Mouse (Mus musculus) brown adipose tissue, adult 24 weeks (tissue): ENCODE results near the gene Ywhaq. TPM values are rescaled to one million over a fixed set of nuclear protein-coding genes. Genes with fewer than 3 reads are reported as not detected.
A peak's percentile ranks its signal among the peaks of the same experiment; 100 is the strongest.

ENCODE experiments used
- H3K27ac ChIP-seq: fragments of 200-500 bp; replicated peaks from 2 replicates; pipeline ENCODE4 v1.5.1; 2012; ENCODE audit warnings: low read depth, mild to moderate bottlenecking, low read length
- H3K4me1 ChIP-seq: fragments of 200-500 bp; 2 replicates; pipeline ENCODE4 v1.6.1; 2012; ENCODE audit warnings: low read length, mixed read lengths; ENCODE audit not compliant: control insufficient read depth, insufficient read depth, insufficient read length
- H3K4me3 ChIP-seq: fragments of 200-500 bp; 2 replicates; pipeline ENCODE4 v1.5.1; 2012; ENCODE audit warnings: low read depth, mild to moderate bottlenecking, low read length, moderate library complexity; ENCODE audit not compliant: insufficient read depth
- polyA plus RNA-seq: library from polyadenylated mRNA; stranded (reverse); fragments of >200 nt; gene quantifications from 2 replicates; pipeline ENCODE4 v1.2.4, GENCODE M21; 2012; ENCODE audit not compliant: missing spikeins, insufficient read depth, insufficient read length

The Ywhaq gene
- polyA plus RNA-seq, 1 experiment, result 216 TPM

DNA sequence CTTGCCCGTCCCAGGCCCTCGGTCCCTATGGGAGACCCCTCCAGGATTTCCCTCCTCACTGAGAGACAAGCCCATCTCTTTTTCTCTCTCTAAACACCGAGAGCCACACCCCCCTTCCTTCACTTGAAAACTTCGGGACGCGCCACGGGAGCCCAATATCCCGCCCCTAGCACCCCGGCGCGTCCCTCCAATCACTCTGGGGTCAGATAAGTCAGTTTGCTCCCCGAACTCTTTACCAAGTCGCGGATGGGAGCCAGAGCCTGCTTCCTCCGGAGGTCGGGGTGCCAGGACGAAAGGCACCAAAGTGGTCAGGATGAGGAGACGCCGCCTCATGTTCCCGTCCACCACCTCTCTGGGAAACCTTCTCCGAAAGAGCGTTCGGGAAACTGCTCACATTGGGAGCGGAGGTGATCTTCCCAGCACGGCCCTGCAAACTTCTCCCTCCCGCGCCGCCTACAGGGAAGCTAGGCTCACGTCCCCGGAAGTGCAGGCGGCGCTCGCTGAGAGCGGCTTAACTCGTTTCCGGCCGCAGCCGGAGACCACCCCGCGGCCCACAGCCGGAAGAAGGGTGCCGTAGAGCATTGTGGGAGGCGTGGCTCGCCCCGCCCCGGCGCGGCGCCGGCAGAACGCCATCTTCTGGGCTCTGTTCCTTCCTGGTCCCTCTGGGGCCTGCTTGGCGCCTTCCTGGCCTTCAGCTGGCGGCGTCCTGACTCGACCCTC lies 44.2 kb downstream of the Ywhaq start, which contains the start of gene Adam17:
TSS of gene Adam17 (minus strand) at position 533 of the 720 bp plus-strand sequence.
- H3K4me3 ChIP-seq, result peak within 1 kb of the TSS; percentile 91
- H3K27ac ChIP-seq, result peak within 1 kb of the TSS; percentile 99
- H3K4me1 ChIP-seq, result no peaks in the 10 kb centered on the region; the same call in 1 of the 2 replicates

DNA sequence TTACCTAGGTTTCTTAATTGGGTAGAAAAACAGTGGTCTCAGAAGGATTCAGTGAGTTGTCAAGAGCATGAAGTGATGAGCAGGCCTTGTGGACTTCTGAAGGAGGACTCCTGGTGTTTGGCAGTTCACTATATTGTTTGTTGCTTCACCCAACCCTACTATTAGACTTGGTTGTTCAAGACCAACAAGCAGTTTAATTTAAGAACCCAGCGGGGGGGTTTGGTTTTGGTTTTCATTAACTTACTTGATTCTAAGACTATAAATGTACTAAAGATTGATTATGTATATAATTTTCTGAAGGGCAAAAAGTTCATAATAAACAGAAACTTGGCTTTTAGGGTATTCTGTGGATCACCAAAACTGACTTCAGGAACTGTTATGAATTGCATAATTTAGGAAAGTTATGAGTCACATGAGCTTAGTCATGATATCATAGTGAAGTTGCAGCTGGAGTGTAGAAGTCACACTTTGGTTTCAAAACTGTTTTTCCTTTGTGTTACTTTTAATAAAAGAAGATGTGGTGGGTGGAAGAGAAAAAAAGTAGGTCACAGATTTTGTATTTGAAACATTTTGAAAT lies 47.3 kb downstream of the Ywhaq start:
- peak overlapping the region; percentile 60 for H3K27ac ChIP-seq
- H3K4me3 ChIP-seq, result no peak overlapping the region
- no peaks in the 10 kb centered on the region; the same call in 1 of the 2 replicates for H3K4me1 ChIP-seq

DNA sequence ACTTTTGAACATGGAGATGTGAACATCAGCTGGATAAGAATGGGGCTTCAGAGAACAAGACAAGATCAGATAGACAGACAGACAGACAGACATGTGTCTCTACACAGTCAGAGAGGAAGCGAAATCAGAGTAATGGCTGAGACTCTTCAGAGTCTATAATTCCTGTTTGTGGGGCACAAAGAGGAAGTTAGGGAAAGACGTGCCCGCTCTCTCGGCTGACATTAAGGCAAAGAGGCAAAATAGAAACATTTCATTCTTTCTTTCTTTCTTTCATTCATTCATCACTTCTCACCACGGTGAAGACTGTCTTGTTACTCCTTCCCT lies 48.4 kb downstream of the Ywhaq start:
- no peak overlapping the region for H3K4me3 ChIP-seq
- 0 out of 2 replicates have a peak overlapping the region, but pooled peaks have one; percentile 8 for H3K27ac ChIP-seq
- no peaks in the 10 kb centered on the region; the same call in 1 of the 2 replicates for H3K4me1 ChIP-seq

DNA sequence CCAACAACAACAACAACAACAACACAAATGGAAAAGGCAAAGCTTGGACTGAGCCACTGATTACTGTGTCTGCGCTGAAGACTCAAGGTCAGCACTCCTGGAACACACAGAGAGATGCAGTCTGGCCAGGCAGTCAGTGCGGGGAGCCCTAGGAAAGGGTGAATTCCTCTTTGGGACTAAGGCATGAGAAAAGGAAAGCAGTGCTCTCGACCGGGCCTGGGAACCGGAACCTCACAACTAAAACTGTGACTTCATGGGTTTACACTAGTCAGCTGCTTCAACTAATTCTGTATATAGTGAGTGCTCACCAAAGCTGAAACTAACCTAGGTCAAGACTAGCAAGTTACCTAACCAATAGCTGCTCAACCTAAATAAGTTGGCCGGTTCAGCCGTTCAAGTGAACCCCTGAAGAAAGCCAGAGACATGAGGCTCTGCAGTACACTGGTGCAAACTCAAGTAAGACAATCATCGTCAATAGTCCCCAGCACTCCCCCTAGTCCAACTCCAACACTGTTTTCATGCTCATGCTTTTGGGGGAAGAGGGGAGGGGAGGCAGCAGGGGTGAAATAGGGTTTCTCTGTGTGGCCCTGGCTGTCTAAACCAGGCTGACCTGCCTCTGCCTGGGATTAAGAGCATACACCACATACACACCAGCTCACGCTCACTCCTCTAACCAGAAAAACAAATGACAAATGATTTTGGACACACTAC lies 48.9 kb downstream of the Ywhaq start:
- H3K27ac ChIP-seq, result peak overlapping the region; percentile 8; the same call in 1 of the 2 replicates
- no peak overlapping the region for H3K4me3 ChIP-seq
- H3K4me1 ChIP-seq, result no peaks in the 10 kb centered on the region; the same call in 1 of the 2 replicates

DNA sequence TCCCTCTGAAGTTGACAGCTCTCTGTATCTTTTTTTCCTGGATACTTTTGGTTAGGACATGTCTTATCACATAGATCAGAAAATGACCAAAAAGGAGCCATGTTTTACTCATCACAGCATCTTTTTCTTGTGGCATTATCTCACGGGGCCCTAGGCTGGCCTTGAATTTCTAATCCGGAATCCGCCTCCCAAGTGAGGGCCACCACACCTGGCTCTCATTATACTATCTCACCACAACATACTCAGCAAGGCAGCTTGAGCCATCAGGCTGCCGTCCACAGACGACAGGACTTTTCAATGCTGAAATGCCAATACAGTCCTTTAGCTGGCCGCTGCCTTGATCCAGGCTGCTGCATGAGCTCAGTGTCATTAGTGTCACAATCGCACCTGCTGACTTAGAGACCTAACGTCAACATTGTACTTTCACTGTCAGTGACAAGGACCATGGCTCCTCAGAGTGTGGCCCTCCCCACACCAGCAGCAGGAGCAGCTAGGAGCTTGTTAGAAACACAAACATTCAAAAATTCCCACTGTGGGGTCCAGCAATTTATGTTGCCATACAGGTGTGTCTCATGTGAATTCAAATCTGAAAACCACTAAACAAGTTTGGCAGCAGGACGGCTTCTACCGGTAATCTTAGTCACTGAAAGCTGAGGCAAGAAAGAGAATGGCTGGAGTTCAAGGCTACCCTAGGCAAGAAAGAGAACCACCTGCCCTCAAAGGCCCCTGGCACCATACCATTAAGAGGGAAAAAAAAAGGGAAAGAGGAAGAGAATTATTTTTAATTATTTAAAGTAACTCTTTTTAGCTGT lies 52.6 kb downstream of the Ywhaq start:
- no peak overlapping the region for H3K27ac ChIP-seq
- no peak overlapping the region for H3K4me3 ChIP-seq
- no peaks in the 10 kb centered on the region; the same call in 1 of the 2 replicates for H3K4me1 ChIP-seq

DNA sequence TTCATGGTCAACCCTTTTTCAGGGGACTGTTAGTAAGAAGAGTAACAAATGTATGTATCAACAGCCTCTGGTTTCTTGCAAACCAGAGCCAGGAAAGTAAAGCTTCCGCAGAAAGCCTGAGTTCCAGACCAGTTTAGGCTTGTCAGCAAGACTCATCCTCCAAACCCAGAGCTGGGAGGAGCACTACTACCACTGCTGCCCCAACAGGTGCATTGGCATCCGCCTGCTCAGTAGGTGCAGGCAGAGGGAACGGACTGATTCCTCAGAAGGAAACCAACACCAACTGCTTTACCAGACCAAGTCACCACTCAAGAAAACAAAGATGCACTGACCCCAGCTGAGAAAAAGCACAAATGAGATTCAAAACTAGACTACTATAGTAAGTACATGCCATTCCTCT lies 54.2 kb downstream of the Ywhaq start:
- Histone ChIP-seq H3K4me1 (no peaks in the 10 kb centered on the region), H3K4me3 (no peak overlapping the region), H3K27ac (no peak overlapping the region)

DNA sequence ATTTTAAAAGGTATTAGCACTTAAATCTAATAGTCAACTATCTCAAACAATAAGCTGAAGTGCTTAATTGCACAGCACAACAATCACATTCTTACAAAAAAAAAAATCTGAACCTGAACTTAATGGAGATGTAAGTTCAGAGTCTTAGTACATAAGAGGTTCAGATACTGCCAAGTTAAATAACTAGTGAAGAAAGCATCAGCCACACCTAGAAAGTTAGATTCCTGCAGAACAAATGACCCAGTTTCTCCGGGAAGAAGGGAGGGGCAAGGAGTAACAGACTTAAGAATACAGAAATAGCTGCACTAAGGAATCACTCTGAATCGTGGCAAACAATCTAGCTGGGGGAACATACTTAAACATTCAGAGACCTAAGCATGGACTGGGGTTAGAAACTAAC lies 54.8 kb downstream of the Ywhaq start:
- no peak overlapping the region for H3K4me3 ChIP-seq
- no peaks in the 10 kb centered on the region for H3K4me1 ChIP-seq
- no peak overlapping the region for H3K27ac ChIP-seq

DNA sequence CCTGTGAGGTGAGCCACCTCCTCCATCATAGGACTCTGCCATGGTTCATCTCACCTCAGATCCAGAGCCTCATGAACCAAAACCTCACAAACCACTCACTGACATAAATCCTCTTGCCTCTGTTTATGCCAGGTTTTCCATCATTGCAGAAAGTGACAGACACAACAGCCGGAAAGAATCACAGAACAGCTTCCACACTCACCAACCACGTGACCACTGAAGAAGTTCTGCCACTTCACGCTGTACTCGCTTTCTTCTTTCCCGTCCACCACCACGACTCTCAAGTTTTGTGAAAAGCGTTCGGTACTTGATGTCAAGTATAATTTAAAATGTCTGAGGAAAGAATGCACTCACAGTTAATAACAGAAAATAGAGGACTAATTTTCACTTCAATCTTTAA lies 63.8 kb downstream of the Ywhaq start:
- Histone ChIP-seq H3K4me1 (no peaks in the 10 kb centered on the region), H3K4me3 (no peak overlapping the region), H3K27ac (no peak overlapping the region)

DNA sequence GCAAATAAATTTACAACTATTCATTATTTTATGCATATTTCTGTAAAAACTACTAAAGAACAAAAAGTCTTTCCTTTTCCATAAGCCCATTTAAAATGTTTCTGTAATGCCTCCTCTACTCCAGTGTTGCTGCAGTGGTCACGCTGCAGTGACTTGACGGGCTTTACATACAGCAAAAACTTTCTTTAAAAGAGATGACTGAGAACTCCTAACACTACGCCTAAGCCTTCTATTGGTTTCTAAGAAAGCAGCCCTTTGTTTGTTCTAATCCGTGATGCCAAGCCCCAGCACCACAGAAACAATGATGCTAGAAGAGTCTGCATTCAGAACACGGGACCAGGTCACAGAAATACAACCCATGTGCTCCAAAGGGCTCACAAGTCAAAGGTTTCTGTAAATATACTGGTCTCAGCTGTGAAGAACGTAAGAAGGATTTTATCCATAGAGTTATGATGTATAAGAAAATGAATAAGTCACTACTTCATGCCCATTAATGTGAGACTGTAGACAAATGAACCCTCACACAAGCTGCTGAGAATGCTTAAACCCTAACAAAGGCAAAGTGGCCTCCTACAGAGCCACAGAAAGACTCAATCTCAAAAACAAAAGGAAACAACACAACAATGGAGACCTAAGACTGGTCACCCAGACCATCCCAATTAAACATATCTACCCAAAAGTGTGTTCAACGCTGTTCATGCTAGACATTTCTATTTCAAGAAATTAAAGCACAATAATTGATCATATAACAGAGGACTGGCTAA lies 67.1 kb downstream of the Ywhaq start:
- Histone ChIP-seq H3K4me3 (no peak overlapping the region), H3K4me1 (no peaks in the 10 kb centered on the region), H3K27ac (no peak overlapping the region)

DNA sequence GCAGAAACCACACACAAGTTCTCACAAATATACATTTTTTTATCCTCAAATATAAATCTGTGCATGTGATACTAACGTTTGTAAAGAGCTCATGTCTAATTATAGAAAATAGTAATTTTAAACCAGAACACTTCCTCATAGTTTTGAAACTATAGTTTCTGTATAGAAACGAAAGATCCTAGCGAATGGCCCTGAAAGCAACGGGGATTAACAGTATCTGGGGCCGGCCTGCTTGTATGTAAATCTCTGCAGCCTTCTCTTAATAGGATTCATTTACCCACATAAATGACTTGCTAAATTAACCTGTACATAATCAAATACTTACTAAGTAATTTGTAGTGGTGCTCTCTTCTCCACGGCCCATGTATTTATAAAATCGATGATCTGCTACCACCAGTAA lies 70.5 kb downstream of the Ywhaq start:
- no peak overlapping the region for H3K4me3 ChIP-seq
- no peak overlapping the region for H3K27ac ChIP-seq
- no peaks in the 10 kb centered on the region for H3K4me1 ChIP-seq

DNA sequence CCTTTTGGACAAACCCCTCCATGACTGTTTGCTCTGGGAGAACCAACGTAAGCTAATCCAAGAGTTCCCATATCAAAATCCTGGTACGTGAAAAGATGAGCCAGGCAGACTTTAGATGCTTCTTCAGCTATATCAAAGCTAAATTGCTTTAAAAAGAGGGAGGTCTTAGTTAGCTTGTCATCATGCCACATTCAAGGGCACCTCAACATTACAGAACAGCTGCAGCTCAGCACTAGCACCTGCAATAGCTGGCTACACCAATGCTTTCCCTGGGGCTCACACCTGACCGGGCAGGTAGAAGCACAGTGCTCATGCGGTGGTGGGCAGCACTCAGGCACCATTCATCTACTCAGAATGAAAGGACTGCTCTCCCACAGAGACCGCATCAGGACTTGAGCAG lies 76.8 kb downstream of the Ywhaq start:
- Histone ChIP-seq H3K27ac (no peak overlapping the region), H3K4me1 (no peaks in the 10 kb centered on the region), H3K4me3 (no peak overlapping the region)

Other genes with a start within 250 kb of the Ywhaq start
- gene Cpsf3, start 132.2 kb downstream of the Ywhaq start, polyA plus RNA-seq, result 28.3 and 50.8 TPM in 2 replicates
- gene Itgb1bp1, start 131.4 kb downstream of the Ywhaq start, polyA plus RNA-seq, result 47.8 and 56.6 TPM in 2 replicates
- 84.5 and 100 TPM in 2 replicates for gene Iah1, start 101.2 kb downstream of the Ywhaq start, polyA plus RNA-seq
- 14.9 and 15.6 TPM in 2 replicates for gene Adam17, start 44.0 kb downstream of the Ywhaq start, polyA plus RNA-seq